Mouse (Mus musculus) ES-Bruce4 (cell line): Measurements from ENCODE around the gene Camk2d.

ENCODE experiments used
- CTCF ChIP-seq: IDR thresholded peaks from one replicate; pipeline ENCODE4 v1.8.1; 2011; ENCODE audit warnings: low read depth, low read length
- EP300 ChIP-seq: IDR thresholded peaks from 2 replicates; pipeline ENCODE4 v1.6.1; 2011; ENCODE audit warnings: low read depth, low read length; ENCODE audit not compliant: insufficient read depth
- POLR2A ChIP-seq: IDR thresholded peaks from one replicate; pipeline ENCODE4 v1.8.1; 2011; ENCODE audit warnings: low read length; ENCODE audit not compliant: insufficient read depth

GRCm38 (mm10) chr3:126575927-126576326 lies 20.2 kb upstream of the Camk2d start:
- TF ChIP-seq CTCF (peak; percentile 31), POLR2A (no peak), EP300 (no peak)
